ENCODE assay signal across 37 mouse cellular contexts in genomic region chr8:45268485-45268884, GRCm38 (mm10). TPM values are rescaled to one million over a fixed set of nuclear protein-coding genes. Genes with fewer than 3 reads are reported as not detected.
"Had no signal": no experiment of that assay in that cellular context is flagged by ENCODE, and none has a peak within 500 bp of the region (broad histone marks: within the 10 kb centered on the region; RNA-seq: fewer than 3 reads in every experiment).

No protein-coding gene starts in this region.

- H3K27ac ChIP-seq: heart, adult 2 months; heart, embryonic 13.5 days; heart, embryonic 15.5 days; hindbrain, embryonic 13.5 days; hindbrain, embryonic 15.5 days; hindbrain, postnatal 0 days; kidney, embryonic 15.5 days; kidney, postnatal 0 days; layer of hippocampus, adult 2 months; limb, embryonic 13.5 days; limb, embryonic 15.5 days; liver, embryonic 12.5 days; liver, embryonic 14.5 days had no signal

- H3K4me3 ChIP-seq: heart, adult 2 months; heart, embryonic 13.5 days; heart, embryonic 15.5 days; hindbrain, embryonic 13.5 days; hindbrain, embryonic 15.5 days; kidney, embryonic 15.5 days; layer of hippocampus, adult 2 months; limb, embryonic 13.5 days; limb, embryonic 15.5 days; liver, embryonic 12.5 days had no signal

- H3K36me3 ChIP-seq: heart, embryonic 13.5 days; heart, embryonic 15.5 days; hindbrain, embryonic 13.5 days; hindbrain, embryonic 15.5 days; kidney, embryonic 15.5 days; limb, embryonic 13.5 days; limb, embryonic 15.5 days; liver, embryonic 12.5 days had no signal

- H3K9ac ChIP-seq: heart, embryonic 13.5 days; heart, embryonic 15.5 days; hindbrain, embryonic 13.5 days; hindbrain, embryonic 15.5 days; kidney, embryonic 15.5 days; limb, embryonic 13.5 days; limb, embryonic 15.5 days; liver, embryonic 12.5 days; liver, embryonic 14.5 days had no signal

- H3K4me1 ChIP-seq: hindbrain, embryonic 13.5 days; hindbrain, embryonic 15.5 days; kidney, embryonic 15.5 days; limb, embryonic 13.5 days; liver, embryonic 12.5 days had no signal

- H3K27me3 ChIP-seq: heart, embryonic 13.5 days; heart, embryonic 15.5 days; hindbrain, embryonic 13.5 days; hindbrain, embryonic 15.5 days; kidney, embryonic 15.5 days; limb, embryonic 13.5 days; limb, embryonic 15.5 days; liver, embryonic 12.5 days had no signal

- ATAC-seq: hindbrain, postnatal 0 days; intestine, embryonic 16.5 days; liver, embryonic 12.5 days had no signal

- H3K9me3 ChIP-seq: heart, embryonic 13.5 days; heart, embryonic 15.5 days; hindbrain, embryonic 15.5 days; kidney, embryonic 15.5 days; limb, embryonic 13.5 days; liver, embryonic 12.5 days had no signal

- H3K4me2 ChIP-seq: heart, embryonic 11.5 days; heart, embryonic 13.5 days; heart, embryonic 15.5 days; hindbrain, embryonic 13.5 days; hindbrain, embryonic 15.5 days; kidney, embryonic 15.5 days; limb, embryonic 13.5 days; limb, embryonic 15.5 days; liver, embryonic 12.5 days had no signal

- DNase-seq: gastrocnemius, postnatal 14 days; gastrocnemius, postnatal 36 days; kidney, adult 11 months; kidney, adult 9 months; layer of hippocampus, postnatal 36 days had no signal

RNA-seq across cellular contexts. Expression of gene F11, which starts 6.7 kb away (rescaled TPM):
- total RNA-seq: gastrocnemius, adult 18-20 months; gastrocnemius, adult 8-10 months; gastrocnemius, postnatal 14 days; gastrocnemius, postnatal 36 days; heart, adult 2 months; heart, postnatal 14 days; heart, postnatal 36 days; hematopoietic stem cell, adult 5-6 weeks; hindbrain, postnatal 0 days; layer of hippocampus, adult 2 months; layer of hippocampus, postnatal 14 days; layer of hippocampus, postnatal 36 days; left cerebral cortex, adult 18-20 months; left cerebral cortex, adult 8-10 months; left cerebral cortex, postnatal 10 days; left cerebral cortex, postnatal 25 days; left cerebral cortex, postnatal 4 days had no signal
- polyA plus RNA-seq: gonadal fat pad, adult 2 months; heart, adult 2 months; heart, embryonic 11.5 days; heart, embryonic 15.5 days; heart, postnatal 0 days; hindbrain, embryonic 11.5 days; hindbrain, embryonic 13.5 days; hindbrain, embryonic 15.5 days; hindbrain, postnatal 0 days; intestine, embryonic 14.5 days; kidney, adult 2 months; kidney, postnatal 0 days; limb, embryonic 11.5 days; limb, embryonic 13.5 days had no signal

RNA-seq across cellular contexts. Expression of gene Klkb1, which starts 26.2 kb away (rescaled TPM):
- total RNA-seq: gastrocnemius, postnatal 14 days; gastrocnemius, postnatal 36 days; heart, adult 2 months; heart, postnatal 14 days; heart, postnatal 36 days; hematopoietic stem cell, adult 5-6 weeks; layer of hippocampus, adult 2 months; layer of hippocampus, postnatal 14 days; layer of hippocampus, postnatal 36 days; left cerebral cortex, adult 18-20 months; left cerebral cortex, postnatal 25 days had no signal
- polyA plus RNA-seq: heart, embryonic 11.5 days; heart, embryonic 13.5 days; heart, embryonic 15.5 days; heart, postnatal 0 days; hindbrain, embryonic 11.5 days; hindbrain, embryonic 13.5 days; intestine, embryonic 14.5 days; limb, embryonic 11.5 days; limb, embryonic 15.5 days had no signal

RNA-seq across cellular contexts. Expression of gene Gm45753, which starts 39.8 kb away (rescaled TPM):
- total RNA-seq: gastrocnemius, adult 18-20 months; gastrocnemius, adult 8-10 months; gastrocnemius, postnatal 14 days; gastrocnemius, postnatal 36 days; heart, adult 2 months; heart, postnatal 14 days; heart, postnatal 36 days; hematopoietic stem cell, adult 5-6 weeks; hindbrain, postnatal 0 days; layer of hippocampus, adult 2 months; layer of hippocampus, postnatal 14 days; layer of hippocampus, postnatal 36 days; left cerebral cortex, adult 18-20 months; left cerebral cortex, postnatal 10 days; left cerebral cortex, postnatal 25 days; left cerebral cortex, postnatal 4 days had no signal
- polyA plus RNA-seq: heart, adult 2 months; heart, embryonic 11.5 days; heart, embryonic 15.5 days; heart, postnatal 0 days; hindbrain, embryonic 11.5 days; hindbrain, embryonic 13.5 days; hindbrain, embryonic 15.5 days; hindbrain, postnatal 0 days; intestine, embryonic 14.5 days; limb, embryonic 11.5 days; limb, embryonic 13.5 days had no signal
